Mouse (Mus musculus): Measurements from ENCODE around the gene Ints11.

Gene Ints11

DNA sequence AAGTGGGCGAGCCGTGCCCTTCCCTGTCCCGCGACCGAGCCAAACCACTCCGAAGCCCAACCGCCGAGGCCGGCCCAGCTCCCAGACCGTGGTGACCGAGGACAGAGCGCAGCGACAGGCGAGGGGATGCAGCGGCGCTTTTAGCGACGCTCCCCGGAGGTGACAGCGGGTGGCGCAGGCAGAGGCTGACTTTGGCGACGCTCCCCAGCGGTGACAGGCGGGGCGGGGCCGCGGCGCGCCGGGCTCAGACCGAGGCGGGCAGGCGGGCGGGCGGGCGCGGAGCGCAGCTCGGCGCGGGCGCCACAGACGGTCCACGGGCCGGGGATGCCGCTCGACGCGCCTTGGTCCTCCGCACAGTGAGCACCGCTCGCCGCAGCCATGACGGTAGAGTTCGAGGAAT is 22.7 kb downstream of the Ints11 start:
- DNase-seq (ENCODE audit: low spot score in 2 of 2), result peak in 1 of 2 experiments; percentile 71

DNA sequence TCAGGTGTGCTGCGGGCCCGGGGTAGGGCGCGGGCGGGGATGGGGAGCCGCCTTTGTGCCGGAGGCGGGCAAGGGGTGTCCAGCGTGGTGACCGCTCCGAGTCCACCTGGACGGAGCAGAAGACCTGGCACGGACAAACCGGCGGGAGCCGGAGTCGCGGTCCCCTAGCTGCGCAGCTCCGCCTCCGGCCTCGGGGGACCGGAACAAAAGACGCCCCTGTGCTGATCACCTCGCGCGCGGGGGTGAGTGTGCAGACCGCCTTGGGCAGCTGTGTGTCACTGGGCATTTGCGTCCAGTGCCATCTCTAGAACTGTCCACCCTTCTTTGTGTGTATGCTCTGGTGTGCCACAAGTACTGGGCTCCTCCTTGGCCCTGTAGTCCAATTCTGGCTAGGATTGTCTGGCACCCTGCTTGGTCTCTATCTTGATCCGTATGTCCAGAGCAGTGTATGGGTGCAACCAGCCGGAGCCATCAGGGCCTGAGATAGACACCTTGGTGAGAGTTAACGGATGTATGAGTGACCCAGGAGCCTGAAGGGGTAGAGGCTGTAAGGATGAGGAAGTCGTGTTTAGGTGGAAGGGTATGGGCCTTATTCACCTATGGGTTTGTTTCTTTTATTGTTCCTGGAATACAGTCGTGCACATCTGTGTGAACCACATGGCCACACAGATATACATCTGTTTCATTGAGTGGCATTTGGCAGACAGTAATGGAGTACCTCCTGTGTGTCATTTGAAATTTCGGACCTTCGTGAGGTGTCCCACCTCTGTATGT is 23.3 kb downstream of the Ints11 start:
- DNase-seq (ENCODE audit: low spot score in 2 of 2), result peak; percentile 27 to 34

DNA sequence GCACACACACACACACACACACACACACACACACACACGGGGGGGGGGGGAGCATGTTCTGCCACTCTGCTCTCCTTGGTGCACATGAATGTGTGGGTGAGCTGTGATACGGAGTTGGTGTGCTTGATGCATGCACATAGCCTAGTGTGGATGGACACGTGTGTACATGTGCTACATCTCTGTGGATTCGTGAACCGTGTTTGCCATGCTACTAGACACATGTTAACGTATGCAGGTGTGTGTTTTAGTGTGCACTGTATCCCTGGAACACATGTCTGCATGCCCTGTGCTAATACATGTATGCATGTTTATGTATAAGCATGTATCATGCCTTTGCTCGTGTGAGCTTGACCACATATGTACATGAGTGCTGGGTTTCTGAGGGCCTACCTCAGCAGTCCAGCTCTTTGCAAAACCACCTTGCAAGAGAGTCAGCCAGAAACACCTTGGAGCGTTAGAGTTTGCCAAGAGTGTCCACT is 23.9 kb downstream of the Ints11 start:
- DNase-seq (ENCODE audit: low spot score in 2 of 2), result peak; percentile 4 to 6

DNA sequence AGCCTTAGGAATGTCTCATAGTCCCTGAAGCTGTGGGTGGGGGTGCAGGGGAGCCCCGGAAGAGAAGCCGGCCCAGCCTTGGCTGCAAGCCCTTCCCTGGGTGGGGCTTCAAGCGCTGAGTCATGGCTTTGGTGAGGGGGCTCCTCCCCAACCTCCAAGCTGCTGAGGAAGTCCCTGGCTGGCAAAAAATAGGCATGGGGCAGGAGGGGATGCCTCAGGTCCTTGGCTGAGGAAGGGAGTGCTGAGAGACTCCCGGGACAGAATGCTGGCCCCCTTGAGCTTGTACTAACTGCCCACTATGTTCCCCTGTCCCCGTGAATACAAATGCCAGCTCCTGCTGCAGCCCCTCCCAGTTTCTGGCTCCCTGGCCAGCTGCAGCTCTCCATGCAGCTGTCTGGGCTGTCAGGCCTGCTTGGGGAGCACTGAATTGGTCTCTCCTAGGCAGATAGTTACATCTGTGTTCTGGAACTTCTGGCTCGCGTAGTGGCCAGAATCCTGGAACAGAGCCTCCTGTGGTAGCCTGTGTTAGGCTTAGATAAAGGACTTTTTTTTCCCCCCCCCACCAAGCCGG is 25.1 kb downstream of the Ints11 start:
- peak; percentile 67 for DNase-seq (ENCODE audit: low spot score in 2 of 2)

DNA sequence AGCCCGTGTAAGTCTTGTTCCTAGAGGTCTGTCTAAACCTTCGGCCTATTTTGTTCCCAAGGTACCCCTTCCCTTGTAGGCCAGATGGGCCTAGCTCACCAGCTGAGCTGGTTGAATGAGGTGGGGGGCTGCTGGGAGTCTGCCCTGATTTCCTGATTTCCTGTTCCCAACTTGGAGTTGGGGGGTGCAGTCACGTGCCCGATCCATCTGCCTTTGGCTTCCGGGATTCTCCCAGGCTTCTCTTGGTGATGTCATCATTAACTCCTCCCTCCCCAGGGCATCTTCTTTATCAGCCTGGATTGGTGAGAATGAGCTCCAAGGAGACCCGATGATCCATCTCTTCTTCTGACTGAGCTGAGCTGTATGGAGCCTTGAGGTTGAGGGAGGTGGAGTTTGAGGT is 25.9 kb downstream of the Ints11 start:
- peak; percentile 74 to 77 for DNase-seq (ENCODE audit: low spot score in 2 of 2)

DNA sequence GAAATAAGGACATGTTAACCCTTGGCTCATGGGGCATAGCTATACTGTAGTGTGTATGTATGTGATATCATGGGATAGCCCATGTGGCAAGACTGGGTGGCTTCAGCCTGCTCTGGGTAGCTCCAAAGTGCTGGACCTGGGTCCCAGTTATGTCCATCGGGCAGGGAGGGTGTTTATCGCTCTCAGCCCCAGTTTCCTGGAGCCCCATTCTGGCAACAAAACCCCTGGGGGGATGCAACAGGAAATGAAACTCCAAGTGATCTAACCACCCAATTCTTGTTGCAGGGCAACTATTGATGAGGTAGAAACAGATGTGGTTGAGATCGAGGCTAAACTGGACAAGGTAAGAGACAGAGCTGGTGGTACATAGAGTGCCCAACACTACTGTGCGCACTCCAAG is 26.5 kb downstream of the Ints11 start:
- peak in 1 of 2 experiments; percentile 3 for DNase-seq (ENCODE audit: low spot score in 2 of 2)

DNA sequence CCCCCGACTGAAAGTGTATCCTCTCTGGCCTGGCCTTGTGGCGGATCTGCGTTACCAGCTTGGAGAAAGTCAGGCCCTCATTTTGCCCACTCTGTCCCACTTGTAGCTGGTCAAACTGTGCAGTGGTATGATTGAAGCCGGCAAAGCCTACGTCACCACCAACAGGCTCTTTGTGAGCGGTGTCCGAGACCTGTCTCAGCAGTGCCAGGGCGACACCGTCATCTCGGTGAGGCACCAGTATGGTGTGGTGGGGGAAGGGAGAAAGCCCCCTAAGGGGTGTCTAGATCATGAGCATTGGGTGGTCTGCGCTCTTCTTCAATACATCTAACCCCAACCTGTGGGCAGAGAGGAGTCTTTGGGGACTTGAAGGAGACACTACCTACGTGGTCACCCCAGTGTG is 27.1 kb downstream of the Ints11 start:
- DNase-seq (ENCODE audit: low spot score in 2 of 2), result peak in 1 of 2 experiments; percentile 3

DNA sequence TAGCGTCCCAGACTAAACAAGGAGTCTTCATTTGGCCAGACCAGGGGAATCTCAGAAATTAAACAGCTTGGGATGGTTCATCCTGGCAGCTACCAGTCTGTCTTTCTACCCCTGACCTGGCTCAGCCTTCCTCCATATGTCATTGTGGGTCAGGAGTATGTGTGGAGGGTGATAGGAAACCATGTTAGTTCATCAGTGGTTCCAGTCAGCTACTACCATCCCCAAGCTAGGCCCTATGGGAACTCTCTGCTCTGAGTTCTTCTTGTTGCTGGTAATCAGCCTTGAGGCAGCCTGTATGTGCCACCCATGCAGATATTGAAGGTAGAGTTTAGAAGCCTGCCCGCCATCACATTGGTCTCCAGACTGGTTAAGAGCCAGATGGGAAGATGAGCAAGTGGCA is 29.0 kb downstream of the Ints11 start:
- no peak for DNase-seq (ENCODE audit: low spot score in 2 of 2)

DNA sequence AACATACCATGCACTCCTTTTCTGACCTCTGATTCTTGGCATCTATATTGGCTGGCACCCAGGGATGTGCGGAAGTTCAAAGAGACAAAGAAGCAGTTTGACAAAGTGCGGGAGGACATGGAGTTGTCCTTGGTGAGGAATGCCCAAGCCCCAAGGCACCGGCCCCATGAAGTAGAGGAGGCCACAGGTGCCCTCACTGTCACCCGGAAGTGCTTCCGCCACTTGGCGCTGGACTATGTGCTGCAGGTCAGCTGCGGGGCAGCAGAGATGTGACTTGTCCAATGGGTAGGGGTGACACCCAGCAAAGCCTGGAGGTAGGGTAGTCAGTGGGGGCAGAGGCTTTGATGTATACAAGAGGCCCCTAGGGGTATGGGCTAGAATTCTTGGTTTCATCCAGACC is 30.0 kb downstream of the Ints11 start:
- peak in 1 of 2 experiments; percentile 3 for DNase-seq (ENCODE audit: low spot score in 2 of 2)

DNA sequence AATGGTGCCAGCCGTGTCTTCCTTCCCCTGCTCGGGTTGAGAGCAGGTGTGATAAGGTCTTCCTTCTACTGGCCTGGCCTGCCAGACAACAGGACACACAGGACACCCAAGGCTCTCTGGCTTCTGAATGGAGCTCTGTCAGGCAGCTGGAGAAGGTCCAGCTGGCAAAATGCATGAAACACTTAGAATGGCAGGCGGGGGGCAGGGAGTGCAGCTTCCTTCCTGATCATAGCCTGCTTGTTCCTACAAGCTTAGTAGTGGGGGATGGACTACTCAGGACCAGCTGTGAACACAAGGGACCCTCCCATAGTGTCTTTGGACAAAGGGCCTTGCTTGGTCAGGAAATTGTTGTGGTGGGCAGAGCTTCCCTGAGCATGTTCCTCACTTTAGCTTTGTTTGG is 31.9 kb downstream of the Ints11 start:
- DNase-seq (ENCODE audit: low spot score in 2 of 2), result peak; percentile 32 to 52

DNA sequence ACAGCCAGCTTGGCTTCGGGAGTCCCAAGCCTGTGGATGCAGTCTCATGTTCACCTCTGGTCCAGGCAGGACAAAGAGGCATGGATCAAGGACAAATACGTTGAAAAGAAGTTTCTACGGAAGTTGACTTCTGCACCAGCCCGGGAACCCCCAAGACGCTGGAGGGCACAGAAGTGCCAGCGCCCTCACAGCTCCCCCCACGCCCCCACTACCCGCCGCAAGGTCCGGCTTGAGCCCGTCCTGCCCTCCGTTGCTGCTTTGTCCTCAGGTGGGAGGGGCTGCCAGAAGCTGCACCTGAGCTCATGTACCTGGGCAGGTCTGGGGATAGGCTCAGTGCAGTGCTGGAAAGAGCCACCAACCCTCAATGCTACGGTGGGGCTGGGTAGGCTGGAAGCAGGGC is 33.9 kb downstream of the Ints11 start:
- peak in 1 of 2 experiments; percentile 3 for DNase-seq (ENCODE audit: low spot score in 2 of 2)

DNA sequence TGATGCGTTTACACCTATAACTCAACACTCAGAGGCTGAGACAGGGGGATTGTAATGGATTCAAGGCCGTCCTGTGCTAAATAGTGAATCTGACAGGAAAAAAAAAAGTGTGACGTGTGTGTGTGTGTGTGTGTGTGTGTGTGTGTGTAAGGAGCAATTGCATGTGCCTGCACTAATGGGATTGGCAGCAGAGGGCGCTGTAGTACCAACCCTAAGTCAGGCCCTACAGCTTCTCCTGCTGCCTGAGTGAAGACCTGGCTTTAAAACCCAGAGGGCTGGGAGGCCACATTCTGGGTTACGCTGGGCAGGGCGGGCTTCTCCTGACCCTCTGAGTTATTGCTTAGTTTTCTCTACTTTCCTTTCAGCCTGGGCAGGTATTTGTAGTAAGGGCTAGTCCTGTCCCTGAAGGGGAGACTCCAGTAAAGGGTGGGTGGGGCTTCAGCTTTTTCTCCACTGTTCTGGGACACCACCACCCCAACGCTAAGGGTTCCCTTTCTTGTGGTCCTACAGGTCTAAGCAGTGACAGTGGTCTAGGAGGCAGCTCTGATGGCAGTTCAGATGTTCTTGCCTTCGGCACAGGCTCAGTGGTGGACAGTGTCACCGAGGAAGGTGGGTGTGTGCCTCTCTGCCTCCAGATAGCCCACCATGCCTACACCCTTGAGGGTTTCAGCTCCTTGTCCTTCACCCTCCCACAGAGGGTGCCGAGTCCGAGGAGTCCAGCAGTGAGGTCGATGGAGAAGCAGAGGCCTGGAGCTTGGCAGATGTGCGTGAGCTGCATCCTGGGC is 35.2 kb downstream of the Ints11 start:
- DNase-seq (ENCODE audit: low spot score in 2 of 2), result peak; percentile 8

DNA sequence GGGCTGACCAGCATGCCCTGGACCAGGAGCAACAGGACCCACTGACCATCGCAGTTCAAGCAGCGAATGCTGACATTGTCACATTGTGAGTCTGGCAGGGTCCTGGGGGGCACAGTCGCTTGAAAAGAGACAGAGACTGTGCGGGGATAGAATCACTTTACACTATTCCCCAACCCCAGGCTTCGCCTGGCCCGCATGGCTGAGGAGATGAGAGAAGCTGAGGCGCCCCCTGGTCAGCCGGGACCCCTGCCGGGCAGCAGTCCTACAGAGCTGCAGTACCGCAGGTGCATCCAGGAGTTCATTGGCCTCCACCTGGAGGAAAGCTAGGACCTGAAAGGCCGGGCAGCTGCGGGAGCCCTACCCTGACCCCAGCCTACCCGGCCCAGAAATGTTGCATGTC is 36.3 kb downstream of the Ints11 start:
- DNase-seq (ENCODE audit: low spot score in 2 of 2), result no peak

DNA sequence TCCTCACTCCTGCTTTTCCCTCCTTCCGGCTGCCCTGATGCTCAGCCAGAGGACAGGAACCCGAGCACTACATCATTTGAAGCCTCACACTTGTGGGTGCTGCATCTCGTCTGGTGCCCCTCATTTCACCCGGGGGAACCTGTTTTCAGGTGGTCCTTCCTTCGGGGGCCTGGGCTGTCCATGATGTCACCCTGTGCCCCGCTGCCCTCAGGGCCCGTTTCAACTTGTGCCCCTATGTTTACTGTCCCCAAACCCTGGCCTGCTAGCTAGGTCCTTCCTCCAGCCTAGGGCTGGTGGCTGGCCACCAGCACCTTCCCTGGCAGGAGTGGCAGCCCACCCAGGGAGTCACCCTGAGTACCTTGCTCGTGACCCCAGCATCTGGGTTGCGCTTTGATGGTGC is 36.8 kb downstream of the Ints11 start:
- peak; percentile 2 to 3 for DNase-seq (ENCODE audit: low spot score in 2 of 2)

DNA sequence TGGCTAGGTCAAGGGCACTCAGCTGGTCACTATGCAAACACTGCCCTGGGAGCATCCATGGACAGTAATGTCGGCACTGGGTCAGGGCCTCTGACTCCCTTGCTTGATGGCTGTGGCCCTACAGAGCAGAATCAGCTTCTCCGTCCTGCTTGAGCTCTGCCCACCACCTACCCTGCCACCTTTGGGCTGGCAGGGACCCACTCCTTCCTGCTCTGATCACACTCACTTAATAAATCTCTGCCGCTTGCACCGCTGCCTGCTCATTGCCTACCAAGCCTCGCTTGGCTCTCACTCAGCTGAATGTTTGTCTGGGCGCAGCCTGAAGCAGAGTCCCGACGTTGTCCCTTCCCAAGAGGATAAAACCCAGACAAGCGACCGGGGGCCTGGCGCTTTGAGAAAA is 37.7 kb downstream of the Ints11 start:
- DNase-seq (ENCODE audit: low spot score in 2 of 2), result peak in 1 of 2 experiments; percentile 2

DNA sequence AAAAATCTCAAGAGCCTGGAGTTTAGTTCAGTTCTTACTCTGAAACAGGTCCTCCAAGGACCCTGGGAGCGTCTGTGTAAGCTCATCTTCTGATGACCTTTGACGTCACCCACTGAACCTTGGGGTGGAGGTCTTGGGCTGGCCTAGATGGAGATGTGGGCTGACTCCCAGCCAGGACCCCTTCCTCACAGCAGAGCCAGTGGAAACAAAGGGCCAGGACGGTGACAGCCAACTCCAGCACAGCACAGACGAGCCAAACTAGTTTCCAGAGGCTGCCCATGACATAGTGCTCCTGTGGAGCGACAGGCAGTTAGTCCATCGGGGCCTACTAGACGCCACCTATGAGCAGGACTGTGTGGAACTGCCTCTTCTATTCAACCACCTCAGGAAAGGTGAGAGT is 38.9 kb downstream of the Ints11 start:
- peak in 1 of 2 experiments; percentile 3 for DNase-seq (ENCODE audit: low spot score in 2 of 2)

DNA sequence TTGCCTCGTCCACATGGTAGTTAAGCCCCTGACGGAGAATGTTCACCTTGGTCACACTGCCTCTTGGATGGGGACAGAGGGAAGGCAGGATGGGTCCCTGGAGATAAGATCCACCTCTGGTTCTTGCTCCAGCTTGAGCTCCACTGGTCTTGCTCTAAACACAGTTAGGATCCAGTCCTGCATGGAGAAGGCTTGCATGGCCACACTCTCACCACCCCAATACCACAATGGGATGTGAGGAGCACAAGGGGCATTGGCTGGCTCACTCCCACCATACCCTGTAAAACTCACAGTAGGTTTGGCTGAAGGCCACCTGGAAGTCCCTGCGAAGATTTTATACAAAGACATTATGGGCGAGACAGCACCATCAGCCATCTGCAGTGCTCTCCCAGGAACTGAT is 39.4 kb downstream of the Ints11 start:
- peak in 1 of 2 experiments; percentile 4 for DNase-seq (ENCODE audit: low spot score in 2 of 2)

DNA sequence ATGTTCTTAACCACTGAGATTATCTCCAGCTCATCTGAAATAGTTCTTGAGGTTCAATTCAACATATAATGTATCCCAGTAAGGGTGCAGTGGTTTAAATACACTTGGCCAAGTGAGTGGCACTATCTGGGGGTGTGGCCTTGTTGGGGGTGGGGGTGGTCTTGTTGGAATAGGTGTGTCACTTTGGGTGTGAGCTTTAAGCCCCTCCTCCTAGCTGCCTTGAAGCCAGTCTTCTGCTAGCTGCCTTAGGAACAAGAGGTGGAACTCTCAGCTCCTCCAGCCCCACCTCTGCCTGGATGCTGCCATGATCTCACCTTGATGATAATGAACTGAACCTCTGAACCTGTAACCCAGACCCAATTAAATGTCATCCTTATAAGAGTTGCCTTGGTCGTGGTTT is 62.7 kb downstream of the Ints11 start:
- DNase-seq (ENCODE audit: low spot score in 2 of 2), result no peak

Data from frontal cortex, postnatal 14 days (tissue).